Mouse (Mus musculus): ENCODE measurements at regions not wholly inside any gene's neighbourhood (a gene's known extent, or its start where the extent isn't known, plus 50 kb on each side); places are given as distances from the start of the nearest gene placed in this dataset.

DNA sequence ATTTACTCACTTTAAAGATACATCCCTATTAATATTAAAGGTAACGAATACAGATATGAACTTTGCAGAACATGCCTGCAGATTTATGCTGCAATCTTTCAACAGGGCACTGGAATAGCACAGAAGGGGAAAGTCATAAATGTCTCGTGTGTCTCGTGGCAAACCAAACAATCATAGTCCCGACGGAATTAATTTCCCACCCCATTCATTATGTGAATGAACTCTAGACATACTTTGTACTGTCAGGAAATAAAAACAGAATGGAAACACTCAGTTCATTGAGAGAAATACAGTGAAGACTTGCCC is 288.1 kb upstream of the Zic4 start:
- TF ChIP-seq EP300 (IDR thresholded peaks at IDR 0.05; ENCODE audit: low read depth): no peak
- TF ChIP-seq CTCF (IDR thresholded peaks at IDR 0.05; ENCODE audit: low read depth): no peak

Data from liver, postnatal 0 days (tissue).